Mouse (Mus musculus) MEL (cell line): Measurements from ENCODE around the gene Colgalt2. TPM values are rescaled to one million over a fixed set of nuclear protein-coding genes. Genes with fewer than 3 reads are reported as not detected.
A peak's percentile ranks its signal among the peaks of the same experiment; 100 is the strongest.
"Not testable (repeated sequence)": the region's sequence is repeated elsewhere in the genome, so short reads cannot be mapped to it uniquely, and the experiment has no call there.

Experiments
- DNase-seq: peaks from one replicate; pipeline ENCODE4 v3.0.0; 2011; ENCODE audit warnings: low read depth, low spot score
- H3K27ac ChIP-seq: 2 replicates; pipeline ENCODE4 v1.5.1; 2012; ENCODE audit warnings: low read depth, mild to moderate bottlenecking, control low read depth, low read length, moderate library complexity; ENCODE audit not compliant: control insufficient read depth
- H3K27me3 ChIP-seq, 2 experiments: fragments of 150-350 bp in 1 of 2; sonication (generic) in 1 of 2; 2 replicates each; pipeline ENCODE4 v1.6.1; 2012; ENCODE audit warnings: low read length in 2 of 2, mild to moderate bottlenecking in 2 of 2, improper control_type of control experiment in 1 of 2, moderate library complexity in 1 of 2; ENCODE audit not compliant: insufficient read depth in 2 of 2, control insufficient read depth in 1 of 2
- H3K36me3 ChIP-seq, 2 experiments: 2 replicates each; pipeline ENCODE4 v1.6.1; 2012 to 2014; ENCODE audit warnings: low read length in 2 of 2, improper control_type of control experiment in 1 of 2, inconsistent platforms in 1 of 2, mild to moderate bottlenecking in 1 of 2; ENCODE audit not compliant: insufficient read depth in 2 of 2, control insufficient read depth in 1 of 2
- H3K4me1 ChIP-seq, 2 experiments: fragments of 150-350 bp in 1 of 2; sonication (generic) in 1 of 2; 2 replicates each; pipeline ENCODE4 v1.6.1; 2012; ENCODE audit warnings: low read length in 2 of 2, improper control_type of control experiment in 1 of 2, mild to moderate bottlenecking in 1 of 2; ENCODE audit not compliant: insufficient read depth in 2 of 2, control insufficient read depth in 1 of 2
- H3K4me3 ChIP-seq, 2 experiments: fragments of 150-350 bp in 1 of 2; sonication (generic) in 1 of 2; 2 replicates each; pipeline ENCODE4 v1.5.1; 2012; ENCODE audit warnings: low read depth in 2 of 2, low read length in 2 of 2, mild to moderate bottlenecking in 2 of 2, moderate library complexity in 2 of 2, control low read depth in 1 of 2, improper control_type of control experiment in 1 of 2; ENCODE audit not compliant: control insufficient read depth in 1 of 2, insufficient read depth in 1 of 2
- H3K79me2 ChIP-seq: 2 replicates; pipeline ENCODE4 v1.6.1; 2012; ENCODE audit warnings: mild to moderate bottlenecking, low read length, moderate library complexity; ENCODE audit not compliant: control insufficient read depth, poor library complexity, insufficient read depth
- H3K9ac ChIP-seq: 2 replicates; pipeline ENCODE4 v1.6.1; 2012; ENCODE audit warnings: low read depth, mild to moderate bottlenecking, control low read depth, low read length, moderate library complexity; ENCODE audit not compliant: control insufficient read depth, poor library complexity, severe bottlenecking
- H3K9me3 ChIP-seq: fragments of 150-350 bp; sonication (generic); replicated peaks from 2 replicates; pipeline ENCODE4 v1.6.1; 2012; ENCODE audit warnings: mild to moderate bottlenecking, low read length, improper control_type of control experiment, moderate library complexity; ENCODE audit not compliant: insufficient read depth
- BHLHE40 ChIP-seq: IDR thresholded peaks from 2 replicates; pipeline ENCODE4 v1.6.1; 2012; ENCODE audit warnings: low read depth, mild to moderate bottlenecking, inconsistent platforms, low read length, improper control_type of control experiment, borderline replicate concordance
- CHD1 ChIP-seq: IDR thresholded peaks from 2 replicates; pipeline ENCODE4 v1.6.1; 2012; ENCODE audit warnings: low read depth, mild to moderate bottlenecking, inconsistent platforms, low read length, improper control_type of control experiment
- CHD2 ChIP-seq: IDR thresholded peaks from 2 replicates; pipeline ENCODE4 v1.6.1; 2011; ENCODE audit warnings: low read length, improper control_type of control experiment
- CTCF ChIP-seq, 3 experiments: IDR thresholded peaks in 2 of 3; conservative IDR thresholded peaks in 1 of 3; 2 replicates each; pipeline ENCODE4 v1.5.1; 2011 to 2012; ENCODE audit warnings: low read length in 3 of 3, low read depth in 2 of 3, mild to moderate bottlenecking in 2 of 3, improper control_type of control experiment in 1 of 3, inconsistent platforms in 1 of 3, mixed read lengths in 1 of 3, moderate library complexity in 1 of 3; ENCODE audit not compliant: control insufficient read depth in 1 of 3, insufficient read depth in 1 of 3, poor library complexity in 1 of 3, severe bottlenecking in 1 of 3
- E2F4 ChIP-seq: IDR thresholded peaks from 2 replicates; pipeline ENCODE4 v1.6.1; 2011; ENCODE audit warnings: low read depth, low read length, improper control_type of control experiment, borderline replicate concordance
- ELF1 ChIP-seq: IDR thresholded peaks from 2 replicates; pipeline ENCODE4 v1.6.1; 2014; ENCODE audit warnings: low read depth, mild to moderate bottlenecking, inconsistent platforms, low read length, improper control_type of control experiment, moderate library complexity
- EP300 ChIP-seq, 2 experiments: IDR thresholded peaks; 2 replicates each; pipeline ENCODE4 v1.6.1; 2011; ENCODE audit warnings: improper control_type of control experiment in 2 of 2, low read length in 2 of 2, low read depth in 1 of 2, mild to moderate bottlenecking in 1 of 2
- ETS1 ChIP-seq: IDR thresholded peaks from 2 replicates; pipeline ENCODE4 v1.6.1; 2012; ENCODE audit warnings: low read depth, mild to moderate bottlenecking, inconsistent platforms, low read length, improper control_type of control experiment, moderate library complexity
- GABPA ChIP-seq: IDR thresholded peaks from 2 replicates; pipeline ENCODE4 v1.6.1; 2012; ENCODE audit warnings: low read depth, mild to moderate bottlenecking, inconsistent platforms, low read length, improper control_type of control experiment, moderate library complexity
- GATA1 ChIP-seq: IDR thresholded peaks from 2 replicates; pipeline ENCODE4 v1.6.1; 2011; ENCODE audit warnings: low read depth, low read length, improper control_type of control experiment
- HCFC1 ChIP-seq: IDR thresholded peaks from 2 replicates; pipeline ENCODE4 v1.6.1; 2012; ENCODE audit warnings: low read depth, mild to moderate bottlenecking, inconsistent platforms, low read length, improper control_type of control experiment, moderate library complexity
- JUND ChIP-seq: IDR thresholded peaks from 2 replicates; pipeline ENCODE4 v1.6.1; 2011; ENCODE audit warnings: low read depth, mild to moderate bottlenecking, improper control_type of control experiment, low read length
- MAX ChIP-seq: IDR thresholded peaks from 2 replicates; pipeline ENCODE4 v1.6.1; 2011; ENCODE audit warnings: low read length, improper control_type of control experiment
- MAZ ChIP-seq: IDR thresholded peaks from 2 replicates; pipeline ENCODE4 v1.6.1; 2012; ENCODE audit warnings: low read depth, mild to moderate bottlenecking, inconsistent platforms, low read length, improper control_type of control experiment
- MEF2A ChIP-seq: IDR thresholded peaks from 2 replicates; pipeline ENCODE4 v1.6.1; 2014; ENCODE audit warnings: low read depth, mild to moderate bottlenecking, inconsistent platforms, low read length, improper control_type of control experiment; ENCODE audit not compliant: poor library complexity, insufficient replicate concordance, severe bottlenecking; ENCODE audit errors: extremely low read depth
- MXI1 ChIP-seq: IDR thresholded peaks from 2 replicates; pipeline ENCODE4 v1.6.1; 2011; ENCODE audit warnings: mild to moderate bottlenecking, low read depth, low read length, improper control_type of control experiment
- MYB ChIP-seq: IDR thresholded peaks from 2 replicates; pipeline ENCODE4 v1.6.1; 2011; ENCODE audit warnings: mild to moderate bottlenecking, low read depth, low read length, improper control_type of control experiment
- MYC ChIP-seq: IDR thresholded peaks from 2 replicates; pipeline ENCODE4 v1.6.1; 2011; ENCODE audit warnings: low read depth, mild to moderate bottlenecking, low read length, improper control_type of control experiment, moderate library complexity
- NELFE ChIP-seq: IDR thresholded peaks from 2 replicates; pipeline ENCODE4 v1.6.1; 2011; ENCODE audit warnings: low read depth, low read length, improper control_type of control experiment
- NRF1 ChIP-seq: IDR thresholded peaks from 2 replicates; pipeline ENCODE4 v1.6.1; 2014; ENCODE audit warnings: low read depth, mild to moderate bottlenecking, inconsistent platforms, low read length, improper control_type of control experiment, moderate library complexity; ENCODE audit not compliant: poor library complexity, insufficient read depth, severe bottlenecking
- POLR2A ChIP-seq, 2 experiments: IDR thresholded peaks; 2 replicates each; pipeline ENCODE4 v1.6.1; 2011 to 2012; ENCODE audit warnings: low read length in 2 of 2, mild to moderate bottlenecking in 2 of 2, control low read depth in 1 of 2, improper control_type of control experiment in 1 of 2, low read depth in 1 of 2, moderate library complexity in 1 of 2; ENCODE audit not compliant: control insufficient read depth in 1 of 2, insufficient read depth in 1 of 2, poor library complexity in 1 of 2
- SIN3A ChIP-seq: IDR thresholded peaks from 2 replicates; pipeline ENCODE4 v1.6.1; 2012; ENCODE audit warnings: low read length, improper control_type of control experiment, inconsistent platforms
- TAL1 ChIP-seq: IDR thresholded peaks from 2 replicates; pipeline ENCODE4 v1.6.1; 2012; ENCODE audit warnings: mild to moderate bottlenecking, inconsistent platforms, low read length, moderate library complexity, mixed read lengths
- TBP ChIP-seq: IDR thresholded peaks from 2 replicates; pipeline ENCODE4 v1.8.0; 2011; ENCODE audit warnings: low read depth, low read length, improper control_type of control experiment
- TCF12 ChIP-seq: IDR thresholded peaks from 2 replicates; pipeline ENCODE4 v1.6.1; 2014; ENCODE audit warnings: low read depth, mild to moderate bottlenecking, inconsistent platforms, low read length, improper control_type of control experiment, moderate library complexity
- USF1 ChIP-seq: IDR thresholded peaks from 2 replicates; pipeline ENCODE4 v1.6.1; 2014; ENCODE audit warnings: low read depth, mild to moderate bottlenecking, inconsistent platforms, low read length, improper control_type of control experiment, moderate library complexity
- ZC3H11A ChIP-seq: IDR thresholded peaks from 2 replicates; pipeline ENCODE4 v1.6.1; 2012; ENCODE audit warnings: low read depth, mild to moderate bottlenecking, inconsistent platforms, low read length, improper control_type of control experiment
- ZMIZ1 ChIP-seq: IDR thresholded peaks from 2 replicates; pipeline ENCODE4 v1.6.1; 2012; ENCODE audit warnings: low read depth, mild to moderate bottlenecking, inconsistent platforms, low read length, improper control_type of control experiment, moderate library complexity
- ZNF384 ChIP-seq: IDR thresholded peaks from 2 replicates; pipeline ENCODE4 v1.6.1; 2012; ENCODE audit warnings: low read depth, mild to moderate bottlenecking, inconsistent platforms, low read length, improper control_type of control experiment
- polyA plus RNA-seq, 2 experiments: library from polyadenylated mRNA; stranded (reverse) in 1 of 2; unstranded in 1 of 2; fragments of >175 nt in 1 of 2; fragments of >200 nt in 1 of 2; gene quantifications; 2 replicates each; pipeline versions ENCODE4 v1.2.1 to v1.2.4; 2012; ENCODE audit warnings: low replicate concordance in 2 of 2, low read depth in 1 of 2; ENCODE audit not compliant: insufficient read length in 2 of 2, insufficient read depth in 1 of 2, missing spikeins in 1 of 2
- total RNA-seq: library from RNA; depleted of rRNA; stranded (reverse); fragments of 300-350 nt; gene quantifications from 2 replicates; pipeline ENCODE4 v1.2.3, GENCODE M21; 2012

The Colgalt2 gene
- total and polyA plus RNA-seq, 3 experiments = not detected

DNA sequence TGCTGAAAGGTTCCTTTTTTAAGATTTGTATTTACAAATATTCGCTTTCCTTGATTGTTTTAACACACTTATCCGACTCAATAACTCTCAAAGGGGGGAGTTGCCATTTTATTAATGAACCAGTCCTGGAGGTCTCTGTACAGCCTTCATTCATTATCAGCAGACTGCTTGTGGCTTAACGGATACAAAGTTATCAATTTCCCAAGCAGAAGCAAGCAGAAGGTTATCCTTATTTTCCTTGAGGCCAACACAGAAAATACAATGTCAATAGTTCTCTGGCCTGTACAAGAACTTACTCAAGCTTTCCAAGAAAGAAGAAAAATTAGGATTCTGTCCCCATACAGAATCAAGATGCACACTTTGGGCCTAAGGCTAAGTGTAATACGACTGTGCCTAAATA lies 13.9 kb upstream of the Colgalt2 start:
- peak; percentile 50; the same call in 1 of the 2 replicates for TF ChIP-seq MYB
- peak; percentile 36 to 65; a peak in 3 of 4 replicates for TF ChIP-seq EP300 (IDR thresholded peaks at IDR 0.05; ENCODE audit: low read depth in 1 of 2, low read length in 2 of 2)
- Histone ChIP-seq H3K4me1 (peaks cover 12 to 14% of the 10 kb centered on the region in 2 experiments; a peak in 3 of 4 replicates), H3K4me3 (peak overlapping the region; percentile 83 to 96), H3K79me2 (peaks cover 23% of the 10 kb centered on the region), H3K36me3 (peaks cover 18 to 21% of the 10 kb centered on the region in 2 experiments), H3K27ac (peak overlapping the region; percentile 77), H3K9ac (peak overlapping the region; percentile 93)
- H3K27me3 ChIP-seq, DNase-seq, H3K9me3 ChIP-seq: not testable (repeated sequence)

DNA sequence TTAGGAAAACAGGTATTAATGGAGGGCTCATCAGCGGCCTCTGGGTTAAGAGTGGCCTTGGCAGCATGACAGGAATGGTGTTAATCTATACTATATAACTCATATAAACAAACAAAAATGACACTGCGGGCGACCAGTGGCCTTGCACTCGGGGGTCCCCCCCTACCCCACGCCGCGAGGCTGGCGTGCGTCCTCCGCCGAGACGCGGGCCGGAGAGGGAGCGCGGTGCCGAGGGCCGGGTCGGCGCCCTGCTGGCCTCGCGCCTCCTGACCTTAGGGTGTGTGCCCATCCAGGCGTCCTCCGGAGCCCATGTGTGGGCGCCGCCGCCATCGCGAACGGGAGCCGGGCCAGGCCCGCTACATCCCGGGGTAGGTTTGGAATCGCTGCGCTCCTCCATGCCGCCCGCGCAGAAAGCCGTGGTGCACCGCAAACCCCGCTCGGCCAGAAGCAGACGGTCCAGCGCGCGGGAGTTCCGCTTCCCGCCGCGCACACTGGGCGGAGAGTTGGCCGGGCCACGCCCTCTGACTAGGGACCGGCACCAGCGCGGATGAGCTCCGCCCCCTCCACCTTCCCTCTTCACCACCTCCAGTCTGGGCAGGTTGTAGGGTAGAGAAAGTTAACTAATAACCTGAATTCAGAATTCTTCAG lies 13.3 kb upstream of the Colgalt2 start, which contains the start of gene Tsen15:
Gene Tsen15 (minus strand): TSS at position 501 of the 648 bp plus-strand sequence.
- Histone ChIP-seq H3K79me2 (peaks cover 23% of the 10 kb centered on the region), H3K9ac (peak within 1 kb of the TSS; percentile 93), H3K27ac (peak within 1 kb of the TSS; percentile 77), H3K9me3 (no peaks in the 10 kb centered on the region), H3K27me3 (no peaks in the 10 kb centered on the region; a peak in 1 of 4 replicates), H3K36me3 (peaks cover 18% of the 10 kb centered on the region in 2 experiments), H3K4me1 (peaks cover 12 to 14% of the 10 kb centered on the region in 2 experiments; a peak in 3 of 4 replicates), H3K4me3 (peak within 1 kb of the TSS; percentile 83 to 96)
- no peak for TF ChIP-seq CHD1
- no peak for TF ChIP-seq CTCF (IDR thresholded peaks at IDR 0.05 in 2 of 3, conservative IDR thresholded peaks at IDR 0.05 in 1 of 3; ENCODE audit: control insufficient read depth in 1 of 3, insufficient read depth in 1 of 3, low read depth in 2 of 3, low read length in 3 of 3, poor library complexity in 1 of 3, severe bottlenecking in 1 of 3)
- no peak for TF ChIP-seq MEF2A
- peak; percentile 30; the same call in 1 of the 2 replicates for TF ChIP-seq MYC
- TF ChIP-seq ELF1 = peak; percentile 63; the same call in 1 of the 2 replicates
- TF ChIP-seq POLR2A (IDR thresholded peaks at IDR 0.05; ENCODE audit: control insufficient read depth in 1 of 2, insufficient read depth in 1 of 2, low read depth in 1 of 2, low read length in 2 of 2, poor library complexity in 1 of 2) = peak; percentile 63 to 72; a peak in 3 of 4 replicates
- no peak for TF ChIP-seq ZMIZ1
- no peak for TF ChIP-seq ETS1
- peak; percentile 80; the same call in 1 of the 2 replicates for TF ChIP-seq E2F4
- peak; percentile 72; the same call in 1 of the 2 replicates for TF ChIP-seq TBP
- peak; percentile 84 for TF ChIP-seq MXI1
- TF ChIP-seq ZNF384 = peak; percentile 26; the same call in 1 of the 2 replicates
- no peak for TF ChIP-seq EP300 (IDR thresholded peaks at IDR 0.05; ENCODE audit: low read depth in 1 of 2, low read length in 2 of 2)
- no peak for TF ChIP-seq CHD2
- TF ChIP-seq USF1 = no peak
- peak; percentile 52; the same call in 1 of the 2 replicates for TF ChIP-seq MAZ
- no peak for TF ChIP-seq GATA1
- peak; percentile 75 for TF ChIP-seq NELFE
- no peak for TF ChIP-seq ZC3H11A
- peak; percentile 84 for TF ChIP-seq HCFC1
- no peak for TF ChIP-seq GABPA
- no peak for TF ChIP-seq MYB
- TF ChIP-seq MAX = peak; percentile 80
- TF ChIP-seq JUND = no peak
- no peak for TF ChIP-seq TAL1
- TF ChIP-seq TCF12 = peak; percentile 84
- peak; percentile 83 for TF ChIP-seq SIN3A
- no peak for TF ChIP-seq BHLHE40
- peak; percentile 56; the same call in 1 of the 2 replicates for TF ChIP-seq NRF1
- peak; percentile 89 for DNase-seq
